Mouse (Mus musculus) forebrain, embryonic 16.5 days (tissue): Measurements from ENCODE around the gene Csf1. TPM values are rescaled to one million over a fixed set of nuclear protein-coding genes. Genes with fewer than 3 reads are reported as not detected.

Experiments used
- ATAC-seq: fragments of 200-750 bp; cut with Nextera tagmentation; 2 replicates; pipeline ENCODE4 v1.8.0; 2017; ENCODE audit warnings: mild to moderate bottlenecking, moderate library complexity
- H3K27ac ChIP-seq: fragments of 300-500 bp; sonication (generic); 2 replicates; pipeline ENCODE4 v1.5.1; 2014; ENCODE audit warnings: low read length, control low read depth
- H3K27me3 ChIP-seq: fragments of 300-500 bp; sonication (generic); replicated peaks from 2 replicates; pipeline ENCODE4 v1.6.1; 2014; ENCODE audit warnings: low read length; ENCODE audit not compliant: control insufficient read depth, insufficient read depth
- H3K36me3 ChIP-seq: fragments of 300-500 bp; sonication (generic); 2 replicates; pipeline ENCODE4 v1.6.1; 2014; ENCODE audit not compliant: control insufficient read depth, insufficient read depth
- H3K4me1 ChIP-seq: fragments of 300-500 bp; sonication (generic); replicated peaks from 2 replicates; pipeline ENCODE4 v1.6.1; 2014; ENCODE audit warnings: low read length; ENCODE audit not compliant: control insufficient read depth, insufficient read depth
- H3K4me2 ChIP-seq: fragments of 300-500 bp; sonication (generic); 2 replicates; pipeline ENCODE4 v1.6.1; 2014; ENCODE audit warnings: mild to moderate bottlenecking, low read length, control low read depth
- H3K4me3 ChIP-seq: fragments of 300-500 bp; sonication (generic); replicated peaks from 2 replicates; pipeline ENCODE4 v1.5.1; 2014; ENCODE audit warnings: mild to moderate bottlenecking, low read length, control low read depth
- H3K9ac ChIP-seq: fragments of 300-500 bp; sonication (generic); replicated peaks from 2 replicates; pipeline ENCODE4 v1.6.1; 2014; ENCODE audit warnings: low read depth, low read length, control low read depth
- H3K9me3 ChIP-seq: fragments of 300-500 bp; sonication (generic); 2 replicates; pipeline ENCODE4 v1.6.1; 2016; ENCODE audit warnings: low read length; ENCODE audit not compliant: control insufficient read depth
- WGBS: fragments of 180-500 bp; shearing (Covaris S2); extraction: QIAGEN DNeasy Blood & Tissue Kit; methylation state at CpG from one replicate; pipeline ENCODE4 v1.1.7; 2014; 5-methylcytosine and 5-hydroxymethylcytosine counted together
- polyA plus RNA-seq: library from polyadenylated mRNA; unstranded; fragments of >200 nt; fragmentation: Nextera tagmentation; extraction: Ambion mirVana; gene quantifications from 2 replicates; pipeline ENCODE4 v1.2.1, GENCODE M21; 2015

The Csf1 gene
- polyA plus RNA-seq: 7.3 and 8.1 TPM in 2 replicates

GRCm38 (mm10) chr3:107759929-107760581 lies at the start of gene Csf1:
Gene Csf1, minus strand, starts transcription at chr3:107760469.
- Histone ChIP-seq H3K4me1 (peaks cover 28% of the 10 kb centered on the region), H3K36me3 (no peaks in the 10 kb centered on the region), H3K27ac (peak within 1 kb of the TSS; percentile 67), H3K4me3 (peak within 1 kb of the TSS; percentile 65), H3K27me3 (no peaks in the 10 kb centered on the region), H3K9ac (peak within 1 kb of the TSS; percentile 81), H3K9me3 (no peaks in the 10 kb centered on the region), H3K4me2 (peak within 1 kb of the TSS; percentile 79)
- WGBS: under 1% methylated on average over 55 of the region's 56 CpGs
- ATAC-seq: peak; percentile 82

DNA sequence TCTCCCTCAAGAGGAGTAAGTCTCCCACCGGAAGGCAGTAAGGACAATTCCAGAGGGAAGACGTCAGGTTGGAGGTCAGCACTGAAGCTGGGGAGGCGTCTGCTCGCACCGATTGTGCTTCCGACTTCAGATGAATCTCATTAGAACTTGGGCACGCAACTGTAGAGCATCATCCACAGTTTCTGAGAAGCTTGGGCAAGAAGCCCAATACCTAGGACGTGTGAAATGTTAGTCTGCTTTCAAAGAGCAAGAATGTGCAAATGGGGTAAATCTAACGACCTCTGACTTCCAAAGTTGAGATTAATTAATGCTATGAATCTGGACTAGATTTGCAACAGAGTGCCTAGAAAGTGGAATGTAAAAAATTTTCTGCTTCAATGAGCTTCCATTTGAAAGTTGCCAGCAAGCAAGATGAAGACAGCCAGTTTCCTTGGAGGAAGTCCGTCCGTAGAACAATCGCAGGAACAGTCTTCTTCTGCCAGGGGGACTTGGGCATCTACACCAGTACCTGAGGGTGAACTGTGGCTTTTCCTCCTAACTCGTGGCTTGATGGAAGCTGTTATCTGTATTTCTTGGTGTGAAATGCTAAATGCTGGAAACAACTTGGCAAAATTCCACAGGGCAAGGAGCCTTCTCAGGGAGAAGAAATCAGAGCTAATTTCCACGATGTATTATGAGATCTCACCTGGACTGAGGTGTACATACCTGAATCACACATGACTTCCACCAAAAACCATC lies 47.9 kb upstream of the Csf1 start:
- peaks cover 23% of the 10 kb centered on the region for H3K4me1 ChIP-seq
- H3K36me3 ChIP-seq: no peaks in the 10 kb centered on the region
- H3K9ac ChIP-seq: no peak overlapping the region
- 17% methylated on average over 14 of the region's 14 CpGs for WGBS
- H3K4me2 ChIP-seq: peak overlapping the region; percentile 33
- ATAC-seq: peak; percentile 64
- H3K9me3 ChIP-seq: no peaks in the 10 kb centered on the region
- H3K4me3 ChIP-seq: no peak overlapping the region
- H3K27ac ChIP-seq: peak overlapping the region; percentile 89
- H3K27me3 ChIP-seq: no peaks in the 10 kb centered on the region

DNA sequence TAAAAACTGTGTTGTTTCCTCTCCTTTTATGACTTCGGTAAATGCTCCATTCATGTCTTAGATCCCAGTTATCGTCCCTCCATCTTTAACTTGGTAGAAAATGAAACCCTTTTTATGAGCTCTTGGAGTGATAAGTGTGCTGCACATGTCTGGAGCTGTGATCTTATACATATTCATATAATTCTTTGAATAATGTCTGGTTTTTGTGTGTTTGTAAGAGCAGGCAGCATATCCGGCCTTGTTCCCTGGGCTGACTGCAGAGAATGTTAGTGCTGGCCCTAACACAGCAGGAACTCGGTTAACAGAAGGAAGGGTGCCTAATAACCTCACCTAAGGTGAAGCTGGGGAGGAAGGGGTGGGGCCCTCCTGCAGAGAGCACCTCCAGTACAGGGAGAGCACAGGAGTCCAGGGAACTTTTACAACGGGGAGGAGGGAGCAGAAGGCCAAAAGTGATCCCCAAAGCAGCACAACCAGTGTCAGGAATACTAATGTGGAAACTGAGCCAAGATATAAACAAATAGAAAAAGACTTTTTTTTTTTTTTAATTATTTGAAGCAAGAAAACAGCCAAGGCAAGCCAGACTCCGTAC lies 47.2 kb upstream of the Csf1 start:
- Histone ChIP-seq H3K4me3 (no peak overlapping the region), H3K36me3 (no peaks in the 10 kb centered on the region), H3K27me3 (no peaks in the 10 kb centered on the region), H3K4me2 (peak overlapping the region; percentile 33), H3K9ac (no peak overlapping the region), H3K27ac (peak overlapping the region; percentile 89), H3K9me3 (no peaks in the 10 kb centered on the region), H3K4me1 (peaks cover 23% of the 10 kb centered on the region)
- peak; percentile 90 for ATAC-seq
- WGBS: 8% methylated on average over 6 of the region's 6 CpGs

DNA sequence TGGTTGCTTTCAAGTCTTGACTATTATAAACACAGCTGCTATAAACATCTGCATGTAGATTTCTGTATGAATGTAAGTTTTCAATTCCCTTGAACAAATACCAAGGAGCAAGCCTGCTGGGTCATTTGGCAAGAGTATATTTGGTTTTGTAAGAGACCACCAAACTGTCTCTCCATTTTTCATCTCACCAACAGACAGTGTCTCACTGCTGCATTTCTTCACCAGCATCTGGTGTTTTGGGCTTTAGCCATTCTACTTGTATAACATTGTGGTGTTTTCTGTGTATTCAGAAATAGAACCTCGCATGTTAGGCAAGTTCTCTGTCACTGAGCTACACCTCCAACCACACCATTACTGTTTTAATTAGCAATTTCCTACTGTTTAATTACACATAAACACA lies 46.6 kb upstream of the Csf1 start:
- peaks cover 23% of the 10 kb centered on the region for H3K4me1 ChIP-seq
- H3K9me3 ChIP-seq: no peaks in the 10 kb centered on the region
- 32% methylated on average over 1 of the region's 1 CpGs for WGBS
- H3K4me2 ChIP-seq: no peak overlapping the region
- H3K36me3 ChIP-seq: no peaks in the 10 kb centered on the region
- H3K4me3 ChIP-seq: no peak overlapping the region
- no peaks in the 10 kb centered on the region for H3K27me3 ChIP-seq
- H3K27ac ChIP-seq: peak overlapping the region; percentile 89
- peak; percentile 26 for ATAC-seq
- no peak overlapping the region for H3K9ac ChIP-seq

GRCm38 (mm10) chr3:107804799-107805198 lies 44.5 kb upstream of the Csf1 start:
- Histone ChIP-seq H3K27me3 (no peaks in the 10 kb centered on the region), H3K27ac (no peak overlapping the region), H3K9me3 (no peaks in the 10 kb centered on the region), H3K4me3 (no peak overlapping the region), H3K9ac (no peak overlapping the region), H3K36me3 (no peaks in the 10 kb centered on the region), H3K4me1 (peaks cover 23% of the 10 kb centered on the region), H3K4me2 (no peak overlapping the region)
- ATAC-seq: no peak
- 93% methylated on average over 1 of the region's 1 CpGs for WGBS

DNA sequence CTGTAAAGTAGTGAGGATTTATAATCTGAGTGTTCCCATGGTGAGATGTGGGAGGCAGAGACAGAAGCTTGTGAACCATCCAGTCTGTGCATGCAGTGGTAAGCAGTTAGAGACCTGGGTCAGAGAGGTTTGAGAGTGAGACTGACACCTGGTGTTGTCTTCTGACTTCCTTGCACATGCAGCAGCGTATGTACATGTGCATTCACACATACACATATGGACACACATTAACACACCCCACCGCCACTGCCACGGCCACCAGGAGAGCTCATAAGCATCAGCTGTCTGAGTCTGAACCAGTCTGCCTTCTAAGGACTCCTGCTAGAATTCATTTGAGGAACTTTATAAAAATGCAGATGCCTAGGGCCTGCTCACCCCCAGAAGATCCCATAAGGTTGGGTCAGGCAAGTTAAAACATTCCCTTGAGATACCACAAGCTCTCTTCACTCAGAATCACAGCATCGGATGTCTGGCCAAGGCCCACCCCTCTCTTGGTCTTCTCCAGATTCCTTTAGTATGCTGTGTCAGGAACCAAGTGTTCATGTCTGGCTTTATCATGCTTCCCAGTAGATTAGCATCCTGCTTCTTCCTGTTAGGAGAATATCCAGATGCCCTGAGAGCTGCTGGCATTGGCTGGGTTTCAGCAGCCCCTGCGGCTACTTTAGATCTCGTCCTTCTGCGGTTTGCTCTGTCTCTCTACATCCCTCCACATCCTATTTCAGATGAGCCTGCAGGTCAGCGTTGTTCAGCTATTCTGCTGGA lies 42.1 kb upstream of the Csf1 start:
- H3K4me2 ChIP-seq: no peak overlapping the region
- H3K9ac ChIP-seq: no peak overlapping the region
- H3K9me3 ChIP-seq: no peaks in the 10 kb centered on the region
- no peak overlapping the region for H3K4me3 ChIP-seq
- no peaks in the 10 kb centered on the region for H3K36me3 ChIP-seq
- no peak for ATAC-seq
- no peaks in the 10 kb centered on the region for H3K27me3 ChIP-seq
- no peak overlapping the region for H3K27ac ChIP-seq
- H3K4me1 ChIP-seq: peaks cover 6% of the 10 kb centered on the region
- 87% methylated on average over 8 of the region's 8 CpGs for WGBS

DNA sequence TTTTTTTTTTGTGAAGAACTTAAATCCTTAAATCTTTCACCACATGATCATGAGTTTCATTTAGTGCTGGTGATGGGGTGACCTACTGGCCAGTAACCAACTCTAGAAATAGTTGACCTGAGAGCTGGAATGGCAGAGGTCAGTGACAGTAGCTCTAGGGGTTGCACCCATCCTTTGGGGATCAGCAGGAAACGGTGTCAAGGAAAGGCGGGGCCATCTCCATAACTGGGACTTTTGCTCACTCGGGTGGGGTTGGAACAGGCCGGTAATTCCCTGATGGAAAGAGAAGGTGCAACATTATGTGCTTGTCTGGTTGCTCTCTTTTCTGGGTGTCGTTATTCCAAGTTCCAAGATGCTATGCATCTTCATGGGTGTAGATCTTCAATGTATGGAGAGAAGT lies 38.7 kb upstream of the Csf1 start:
- H3K4me1 ChIP-seq: peaks cover 2% of the 10 kb centered on the region
- WGBS: 94% methylated on average over 5 of the region's 5 CpGs

DNA sequence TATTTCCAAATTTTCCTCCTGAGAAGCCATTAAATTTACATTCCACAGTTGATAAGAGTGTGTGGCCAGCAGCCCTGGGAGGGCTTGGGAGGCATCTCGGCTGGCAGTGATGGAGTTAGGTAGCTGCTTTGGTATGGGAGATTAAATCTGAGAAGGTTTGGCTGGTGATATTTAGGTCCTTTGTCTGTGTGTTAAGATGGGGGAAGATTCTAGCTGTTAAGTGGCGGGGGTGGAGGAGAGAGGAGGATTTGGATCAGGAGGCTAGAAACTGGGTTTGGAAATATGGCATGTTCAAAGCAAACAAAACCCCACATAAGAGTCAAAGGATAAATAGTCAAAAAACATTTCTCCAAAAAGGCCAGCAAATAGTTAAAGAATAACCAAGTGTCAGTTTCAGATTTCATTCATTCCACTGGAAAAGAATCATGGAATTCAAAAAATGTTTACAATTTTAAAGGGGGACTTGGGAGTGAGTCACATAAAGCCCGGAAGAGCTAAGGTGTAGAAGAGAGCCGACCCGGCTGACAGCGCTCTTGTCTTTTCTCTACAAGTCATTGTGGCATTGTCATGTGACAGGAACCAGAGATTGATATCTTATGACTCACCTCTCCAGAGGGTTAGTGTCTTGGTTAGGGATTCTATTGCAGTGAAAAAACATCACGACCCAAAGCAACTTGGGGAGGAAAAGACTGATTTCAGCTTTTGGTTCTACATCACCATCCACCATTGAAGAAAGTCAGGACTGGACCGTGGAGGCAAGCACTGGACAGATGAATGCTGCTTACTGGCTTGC lies 36.1 kb upstream of the Csf1 start:
- Histone ChIP-seq H3K9ac (no peak overlapping the region), H3K27me3 (no peaks in the 10 kb centered on the region), H3K27ac (no peak overlapping the region), H3K4me2 (no peak overlapping the region), H3K4me1 (peaks cover 14% of the 10 kb centered on the region), H3K9me3 (no peaks in the 10 kb centered on the region), H3K36me3 (no peaks in the 10 kb centered on the region), H3K4me3 (no peak overlapping the region)
- WGBS: 86% methylated on average over 8 of the region's 8 CpGs
- ATAC-seq: no peak

More for the DNA sequence above, 38.7 kb upstream of the Csf1 start:
- Histone ChIP-seq H3K27ac (no peak overlapping the region), H3K9ac (no peak overlapping the region), H3K4me2 (no peak overlapping the region), H3K36me3 (no peaks in the 10 kb centered on the region), H3K9me3 (no peaks in the 10 kb centered on the region), H3K27me3 (no peaks in the 10 kb centered on the region), H3K4me3 (no peak overlapping the region)
- no peak for ATAC-seq
